Mouse (Mus musculus) hindbrain, embryonic 15.5 days (tissue): Measurements from ENCODE around the gene Acd. TPM values are rescaled to one million over a fixed set of nuclear protein-coding genes. Genes with fewer than 3 reads are reported as not detected.

ENCODE experiments used
- ATAC-seq: fragments of 200-750 bp; cut with Nextera tagmentation; 2 replicates; pipeline ENCODE4 v1.8.0; 2017; ENCODE audit warnings: low read depth, moderate number of reproducible peaks, moderate TSS enrichment; ENCODE audit not compliant: low FRiP score
- H3K27ac ChIP-seq: fragments of 300-500 bp; sonication (generic); replicated peaks from 2 replicates; pipeline ENCODE4 v1.5.1; 2015; ENCODE audit warnings: mild to moderate bottlenecking, inconsistent platforms
- H3K27me3 ChIP-seq: fragments of 300-500 bp; sonication (generic); 2 replicates; pipeline ENCODE4 v1.6.1; 2015; ENCODE audit warnings: control low read depth, inconsistent platforms
- H3K36me3 ChIP-seq: fragments of 300-500 bp; sonication (generic); 2 replicates; pipeline ENCODE4 v1.6.1; 2015; ENCODE audit warnings: control low read depth, inconsistent platforms
- H3K4me1 ChIP-seq: fragments of 300-500 bp; sonication (generic); replicated peaks from 2 replicates; pipeline ENCODE4 v1.6.1; 2015; ENCODE audit warnings: control low read depth, inconsistent platforms
- H3K4me2 ChIP-seq: fragments of 300-500 bp; sonication (generic); 2 replicates; pipeline ENCODE4 v1.6.1; 2015; ENCODE audit warnings: moderate library complexity, mild to moderate bottlenecking, inconsistent platforms
- H3K4me3 ChIP-seq: fragments of 300-500 bp; sonication (generic); 2 replicates; pipeline ENCODE4 v1.5.1; 2015; ENCODE audit warnings: mild to moderate bottlenecking, inconsistent platforms
- H3K9ac ChIP-seq: fragments of 300-500 bp; sonication (generic); 2 replicates; pipeline ENCODE4 v1.6.1; 2015; ENCODE audit warnings: inconsistent platforms
- H3K9me3 ChIP-seq: fragments of 300-500 bp; sonication (generic); 2 replicates; pipeline ENCODE4 v1.6.1; 2016; ENCODE audit warnings: control low read depth, inconsistent platforms
- WGBS: fragments of 180-500 bp; shearing (Covaris S2); methylation state at CpG from one replicate; pipeline ENCODE4 v1.1.7; 2015; 5-methylcytosine and 5-hydroxymethylcytosine counted together
- polyA plus RNA-seq: library from polyadenylated mRNA; unstranded; fragments of >200 nt; fragmentation: Nextera tagmentation; extraction: Ambion mirVana; gene quantifications from 2 replicates; pipeline ENCODE4 v1.2.1, GENCODE M21; 2015

Gene Acd
- 85.1 and 92.6 TPM in 2 replicates for polyA plus RNA-seq

DNA sequence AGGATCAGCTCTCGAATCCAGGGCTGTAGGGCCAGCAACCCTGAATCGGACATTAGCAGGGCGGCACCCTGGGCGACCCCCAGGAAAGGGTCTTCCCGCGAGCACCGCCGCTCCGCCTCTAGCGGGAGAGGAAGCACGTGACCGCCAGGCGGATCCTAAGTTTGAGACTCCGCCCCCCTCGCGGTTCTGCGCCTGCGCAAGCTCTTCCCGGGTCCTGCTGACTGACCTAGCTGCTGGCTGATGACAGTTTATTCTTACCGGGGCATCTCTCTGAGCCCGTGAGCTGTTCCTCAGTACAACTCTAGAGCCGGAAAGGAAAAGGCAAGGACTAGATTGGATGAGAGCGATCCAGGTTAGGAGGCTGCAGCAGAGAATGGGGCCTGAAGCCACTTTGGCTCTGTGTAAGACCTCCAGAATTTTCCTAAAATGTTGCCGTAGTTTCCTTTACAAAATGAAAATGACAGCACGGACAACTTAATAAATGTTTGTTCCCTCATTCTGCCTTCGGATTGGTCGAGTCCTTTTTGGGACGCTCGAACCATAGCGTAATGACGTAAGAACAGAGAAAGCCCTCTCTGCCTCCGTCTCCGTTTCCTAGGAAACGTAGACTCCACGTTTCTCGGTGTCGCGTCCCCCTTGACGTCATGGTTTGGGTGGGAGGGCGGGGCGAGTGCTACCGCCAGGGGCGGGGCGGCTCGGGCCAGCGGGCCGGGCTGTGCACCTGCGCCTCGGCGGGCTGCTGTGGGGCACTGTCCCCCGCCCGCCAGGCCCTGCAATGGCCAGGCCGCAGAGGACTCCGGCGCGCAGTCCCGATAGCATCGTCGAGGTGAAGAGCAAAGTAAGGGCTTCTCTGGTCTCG lies at the start of gene Acd, which contains the start of gene Pard6a:
TSS of gene Acd (minus strand) at position 137 of the 859 bp plus-strand sequence.
TSS of gene Pard6a (plus strand) at position 183 of the 859 bp plus-strand sequence.
- H3K4me3 ChIP-seq = peak within 1 kb of the TSS; percentile 56
- H3K4me2 ChIP-seq = peak within 1 kb of the TSS; percentile 93
- peak; percentile 76 for ATAC-seq
- H3K9me3 ChIP-seq = no peaks in the 10 kb centered on the region
- H3K27me3 ChIP-seq = no peaks in the 10 kb centered on the region
- peak within 1 kb of the TSS; percentile 70 for H3K9ac ChIP-seq
- peak within 1 kb of the TSS; percentile 91 for H3K27ac ChIP-seq
- peaks cover 32% of the 10 kb centered on the region for H3K4me1 ChIP-seq
- H3K36me3 ChIP-seq = peaks cover 37% of the 10 kb centered on the region
- WGBS = under 1% methylated on average over 60 of the region's 60 CpGs

DNA sequence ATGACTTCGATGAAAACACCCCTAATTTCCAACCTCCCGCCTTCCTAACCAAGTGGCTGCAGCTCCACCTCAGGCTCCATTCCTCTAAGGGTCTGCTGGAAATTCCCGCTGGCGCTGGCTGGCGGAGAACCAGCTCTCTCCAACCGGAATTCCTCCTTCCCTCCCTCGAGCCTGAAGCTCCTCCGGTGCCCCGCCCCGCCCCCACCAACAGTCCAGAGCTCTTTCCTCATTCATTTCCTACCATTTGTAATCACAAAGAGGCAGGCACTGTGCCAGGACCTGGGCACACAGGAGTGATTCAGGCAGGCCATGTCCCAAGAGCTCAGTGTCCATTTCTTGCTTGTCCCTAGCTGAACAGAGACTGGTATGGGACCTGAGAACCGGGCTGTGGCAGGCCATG lies 49.7 kb upstream of the Acd start:
- Histone ChIP-seq H3K4me3 (no peak overlapping the region), H3K27me3 (no peaks in the 10 kb centered on the region), H3K36me3 (no peaks in the 10 kb centered on the region), H3K9ac (no peak overlapping the region), H3K4me1 (peaks cover 58% of the 10 kb centered on the region), H3K9me3 (no peaks in the 10 kb centered on the region), H3K27ac (peak overlapping the region; percentile 57; the same call in 1 of the 2 replicates), H3K4me2 (peak overlapping the region; percentile 32)
- WGBS = 10% methylated on average over 11 of the region's 11 CpGs
- peak; percentile 49 for ATAC-seq

DNA sequence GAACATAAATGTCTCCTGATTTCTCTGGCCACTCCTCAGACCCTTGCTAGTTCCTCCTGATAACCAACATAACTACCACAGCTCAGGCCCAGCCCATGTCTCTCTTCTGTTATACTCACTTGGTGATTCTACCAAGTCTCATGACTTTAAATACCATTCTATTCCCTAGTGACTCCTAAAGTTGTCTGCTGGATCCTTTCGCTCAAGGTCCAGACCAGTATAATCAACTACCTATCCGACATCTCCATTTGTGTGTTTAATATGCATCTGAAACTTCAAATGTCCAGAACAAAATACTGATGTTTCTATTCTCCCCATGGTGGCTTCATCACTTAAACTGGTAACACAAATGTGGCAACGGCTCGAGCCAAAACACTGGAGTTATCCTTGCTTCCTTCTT lies 42.4 kb upstream of the Acd start:
- Histone ChIP-seq H3K9me3 (no peaks in the 10 kb centered on the region), H3K4me3 (no peak overlapping the region), H3K4me2 (no peak overlapping the region), H3K36me3 (0 out of 2 replicates have a peak, but pooled peaks cover 3% of the 10 kb centered on the region), H3K9ac (no peak overlapping the region), H3K4me1 (0 out of 2 replicates have a peak, but pooled peaks cover 10% of the 10 kb centered on the region), H3K27ac (no peak overlapping the region), H3K27me3 (no peaks in the 10 kb centered on the region)
- ATAC-seq = no peak
- 85% methylated on average over 4 of the region's 4 CpGs for WGBS

DNA sequence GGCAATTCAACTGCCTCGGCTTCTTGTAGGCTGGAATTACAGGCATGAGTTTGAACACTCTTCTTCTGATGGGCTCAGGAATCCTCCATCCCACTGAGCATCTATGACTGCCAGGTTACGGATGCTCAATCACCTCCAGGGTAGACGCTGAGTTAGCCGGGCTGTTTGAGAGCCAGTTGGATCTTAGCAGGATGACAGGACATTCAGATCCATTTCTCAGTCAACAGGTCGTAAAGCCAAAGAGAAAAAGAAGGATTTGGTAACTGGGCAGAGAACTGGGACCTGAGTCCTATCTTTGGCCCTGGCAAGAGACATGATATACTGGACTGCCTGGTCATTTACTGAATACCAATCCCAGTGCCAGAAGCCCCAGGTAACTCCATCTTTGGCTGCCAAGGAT lies 38.3 kb upstream of the Acd start:
- Histone ChIP-seq H3K9me3 (no peaks in the 10 kb centered on the region), H3K9ac (no peak overlapping the region), H3K4me2 (no peak overlapping the region), H3K36me3 (0 out of 2 replicates have a peak, but pooled peaks cover 3% of the 10 kb centered on the region), H3K27ac (no peak overlapping the region), H3K4me1 (no peaks in the 10 kb centered on the region), H3K4me3 (no peak overlapping the region), H3K27me3 (no peaks in the 10 kb centered on the region)
- no peak for ATAC-seq
- 90% methylated on average over 5 of the region's 5 CpGs for WGBS

DNA sequence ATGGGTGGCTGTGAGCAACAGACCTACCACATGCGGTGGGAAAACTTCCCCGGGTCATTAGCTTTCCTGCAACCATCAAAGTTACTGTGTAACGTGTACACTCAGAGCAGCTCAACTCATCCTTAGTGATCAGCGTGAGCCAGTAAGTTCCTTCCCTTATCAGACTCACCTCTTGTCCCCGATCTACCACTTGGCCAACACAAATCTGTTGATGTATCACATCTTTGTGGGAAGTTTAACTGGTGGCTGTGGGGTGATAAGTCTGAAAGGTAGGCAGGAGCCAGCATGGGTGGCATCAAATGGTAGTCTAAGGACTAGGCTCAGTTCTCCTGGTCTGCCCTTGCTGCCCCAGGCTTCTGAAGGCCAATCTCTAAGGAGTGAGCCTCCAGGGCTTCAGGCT lies 31.3 kb upstream of the Acd start:
- H3K4me1 ChIP-seq = no peaks in the 10 kb centered on the region
- no peak overlapping the region for H3K27ac ChIP-seq
- no peak overlapping the region for H3K4me3 ChIP-seq
- no peak for ATAC-seq
- H3K9me3 ChIP-seq = no peaks in the 10 kb centered on the region
- WGBS = 90% methylated on average over 5 of the region's 5 CpGs
- H3K4me2 ChIP-seq = no peak overlapping the region
- peaks cover 15% of the 10 kb centered on the region for H3K36me3 ChIP-seq
- H3K9ac ChIP-seq = no peak overlapping the region
- no peaks in the 10 kb centered on the region for H3K27me3 ChIP-seq

DNA sequence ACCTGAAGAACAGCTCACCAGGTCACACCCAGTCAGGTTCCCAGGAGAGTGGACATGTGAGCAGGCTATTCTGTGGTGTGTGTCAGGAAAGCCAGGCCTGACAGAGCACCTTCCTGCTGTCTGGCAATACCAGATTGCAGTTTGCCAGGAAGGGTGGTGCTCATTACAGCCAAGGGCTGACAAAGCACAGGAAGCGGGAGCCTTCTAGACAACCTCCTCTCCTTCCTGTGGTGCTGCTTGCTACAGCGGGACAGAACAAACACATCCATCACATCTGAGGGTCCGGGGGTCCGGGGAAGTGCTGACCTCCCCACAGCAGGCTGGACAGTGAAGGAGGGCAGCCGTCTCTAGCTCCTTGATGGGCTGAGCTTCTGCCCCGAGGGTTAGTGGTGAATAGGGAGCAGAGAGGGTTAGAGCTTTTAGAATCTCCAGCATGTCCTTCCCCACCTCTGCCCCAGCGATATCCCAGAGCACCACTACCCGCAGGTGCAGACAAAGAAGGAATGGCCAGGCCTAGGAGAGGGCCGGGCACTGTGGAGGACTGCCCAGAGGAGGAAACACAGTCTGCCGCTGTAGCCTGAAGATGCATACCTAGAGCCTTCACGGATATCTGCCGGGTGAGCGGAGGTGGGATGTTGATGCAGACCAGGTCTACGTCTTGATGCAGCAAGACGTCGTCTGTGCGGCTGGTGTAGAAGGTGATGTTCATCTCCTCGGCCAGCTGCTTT lies 26.7 kb upstream of the Acd start:
- ATAC-seq = 0 out of 2 replicates have a peak, but pooled peaks have one; percentile 27
- H3K4me3 ChIP-seq = no peak overlapping the region
- no peaks in the 10 kb centered on the region for H3K9me3 ChIP-seq
- no peaks in the 10 kb centered on the region for H3K27me3 ChIP-seq
- no peak overlapping the region for H3K4me2 ChIP-seq
- no peaks in the 10 kb centered on the region for H3K4me1 ChIP-seq
- H3K36me3 ChIP-seq = peaks cover 40% of the 10 kb centered on the region
- no peak overlapping the region for H3K9ac ChIP-seq
- H3K27ac ChIP-seq = no peak overlapping the region
- 83% methylated on average over 18 of the region's 18 CpGs for WGBS

DNA sequence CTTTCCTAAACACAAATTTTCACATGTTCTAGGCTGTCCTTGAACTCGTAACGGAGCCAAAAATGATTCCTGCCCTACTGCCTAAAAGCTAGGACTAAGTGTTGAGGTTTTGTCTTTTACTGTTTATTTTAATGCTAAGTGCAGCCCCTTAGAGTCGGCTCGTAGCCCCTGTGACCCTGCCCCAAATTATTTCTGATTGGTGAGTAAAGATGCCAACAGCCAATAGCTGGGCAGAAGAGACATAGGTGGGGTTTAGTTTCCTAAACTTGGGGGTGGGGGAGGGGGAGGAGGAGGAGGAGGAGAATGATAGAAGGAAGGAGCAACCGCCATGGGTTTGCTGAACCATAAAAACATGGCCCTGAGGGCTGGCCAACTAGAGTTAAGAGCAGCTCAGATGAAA lies 24.8 kb upstream of the Acd start:
- 83% methylated on average over 5 of the region's 5 CpGs for WGBS
- Histone ChIP-seq H3K4me3 (no peak overlapping the region), H3K4me1 (no peaks in the 10 kb centered on the region), H3K9ac (no peak overlapping the region), H3K27me3 (no peaks in the 10 kb centered on the region), H3K27ac (no peak overlapping the region), H3K36me3 (peaks cover 42% of the 10 kb centered on the region), H3K4me2 (no peak overlapping the region), H3K9me3 (no peaks in the 10 kb centered on the region)
- no peak for ATAC-seq

DNA sequence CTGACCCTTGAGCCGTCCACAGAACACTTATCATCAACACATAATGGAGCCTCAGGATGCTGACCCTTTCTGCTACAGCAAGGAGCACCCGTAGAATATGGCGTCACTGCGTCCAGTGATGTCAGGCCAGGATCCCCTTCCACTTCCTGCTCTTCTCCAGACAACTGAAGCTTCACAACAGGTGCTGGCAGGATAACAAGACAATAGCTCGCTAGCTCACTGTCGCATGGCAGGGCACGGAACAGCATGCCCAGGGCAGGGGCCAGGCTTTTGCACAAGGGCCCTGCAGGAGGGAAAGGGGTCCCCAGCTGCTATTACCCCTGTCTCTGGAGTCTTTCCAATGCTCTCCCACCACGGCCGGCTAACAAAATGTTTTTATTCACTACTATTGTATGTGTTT lies 22.0 kb upstream of the Acd start:
- Histone ChIP-seq H3K36me3 (peaks cover 37% of the 10 kb centered on the region), H3K4me2 (no peak overlapping the region), H3K4me3 (no peak overlapping the region), H3K27me3 (no peaks in the 10 kb centered on the region), H3K9me3 (no peaks in the 10 kb centered on the region), H3K4me1 (no peaks in the 10 kb centered on the region), H3K27ac (no peak overlapping the region), H3K9ac (no peak overlapping the region)
- ATAC-seq = no peak
- 85% methylated on average over 9 of the region's 9 CpGs for WGBS

DNA sequence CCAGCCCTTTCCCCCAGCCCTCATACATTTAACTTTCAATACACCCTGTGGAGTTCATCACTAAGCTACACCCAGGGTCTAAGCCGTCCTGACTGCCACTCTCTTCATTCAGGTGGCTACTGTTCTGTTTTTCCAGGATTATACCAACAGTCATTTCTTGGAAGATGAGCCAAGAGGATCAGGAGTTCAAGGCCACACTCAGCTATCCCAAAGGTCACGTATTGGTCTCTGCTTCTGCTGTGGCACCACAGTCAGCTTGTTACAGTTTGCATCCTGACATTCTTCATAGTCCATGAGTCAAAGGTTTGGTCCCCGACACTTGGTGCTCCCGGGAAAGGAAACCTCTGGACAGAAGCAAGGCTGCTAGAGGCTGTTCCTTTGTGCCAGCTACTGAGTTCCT lies 18.7 kb upstream of the Acd start:
- no peaks in the 10 kb centered on the region for H3K27me3 ChIP-seq
- no peaks in the 10 kb centered on the region for H3K4me1 ChIP-seq
- 87% methylated on average over 4 of the region's 4 CpGs for WGBS
- H3K9ac ChIP-seq = no peak overlapping the region
- H3K27ac ChIP-seq = no peak overlapping the region
- no peak for ATAC-seq
- peaks cover 31% of the 10 kb centered on the region for H3K36me3 ChIP-seq
- no peak overlapping the region for H3K4me2 ChIP-seq
- H3K4me3 ChIP-seq = no peak overlapping the region
- H3K9me3 ChIP-seq = no peaks in the 10 kb centered on the region

DNA sequence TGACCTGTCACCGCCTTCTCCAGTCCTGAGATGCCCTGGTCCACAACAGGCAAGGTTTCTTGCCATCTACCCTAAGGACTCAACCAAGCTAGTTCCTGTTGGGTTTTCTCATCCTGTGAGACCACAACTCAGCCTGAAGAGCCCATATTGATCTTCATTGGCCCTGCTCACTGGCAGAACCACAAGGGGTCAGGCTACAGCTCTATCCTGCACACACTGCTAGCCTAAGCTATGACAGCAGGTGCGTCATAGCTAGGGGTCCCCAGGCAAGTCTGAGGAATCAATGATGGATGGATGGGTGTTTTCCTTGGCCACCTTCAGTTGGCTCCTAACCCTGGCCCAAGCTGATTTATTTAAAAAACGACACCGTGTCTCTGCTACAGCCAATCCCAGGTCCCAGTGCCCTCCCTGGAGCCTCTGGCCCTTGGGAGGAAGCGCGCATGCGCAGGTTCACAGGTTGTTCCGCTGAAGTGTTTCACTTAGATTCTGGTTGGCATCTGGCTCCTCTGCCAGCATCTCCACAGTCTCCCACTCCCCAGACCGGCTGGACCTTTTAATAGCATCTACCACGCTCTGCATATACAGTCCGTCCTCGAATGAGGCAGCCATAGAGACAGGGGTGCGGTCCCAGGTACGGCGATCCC lies 15.5 kb upstream of the Acd start:
- H3K9me3 ChIP-seq = no peaks in the 10 kb centered on the region
- peaks cover 16% of the 10 kb centered on the region for H3K36me3 ChIP-seq
- WGBS = 93% methylated on average over 15 of the region's 15 CpGs
- H3K4me2 ChIP-seq = no peak overlapping the region
- no peak overlapping the region for H3K4me3 ChIP-seq
- H3K9ac ChIP-seq = no peak overlapping the region
- no peaks in the 10 kb centered on the region for H3K27me3 ChIP-seq
- no peak overlapping the region for H3K27ac ChIP-seq
- H3K4me1 ChIP-seq = no peaks in the 10 kb centered on the region
- ATAC-seq = no peak

DNA sequence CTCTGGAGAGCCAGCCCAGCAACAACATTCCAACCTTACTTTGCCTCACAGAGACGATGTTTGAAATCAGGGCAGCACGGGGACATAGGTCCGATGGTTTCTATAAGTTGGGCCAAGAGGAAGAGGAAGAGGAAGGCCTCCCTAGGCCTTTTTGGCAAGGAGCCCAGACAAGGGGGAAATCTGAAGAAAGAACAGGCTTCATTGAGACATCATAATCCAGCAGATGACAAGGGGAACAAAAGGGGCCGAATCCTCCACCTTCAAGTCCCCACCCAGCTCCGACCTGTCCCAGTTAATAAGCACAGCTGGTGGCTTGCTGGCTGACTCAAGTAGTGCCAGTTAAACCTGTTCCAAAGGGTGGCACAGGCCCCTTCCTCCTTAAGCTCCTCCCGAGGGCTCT lies 14.1 kb upstream of the Acd start:
- Histone ChIP-seq H3K4me3 (no peak overlapping the region), H3K4me1 (no peaks in the 10 kb centered on the region), H3K9me3 (no peaks in the 10 kb centered on the region), H3K27me3 (no peaks in the 10 kb centered on the region), H3K36me3 (peaks cover 12% of the 10 kb centered on the region), H3K27ac (no peak overlapping the region), H3K9ac (no peak overlapping the region), H3K4me2 (no peak overlapping the region)
- no peak for ATAC-seq
- 70% methylated on average over 6 of the region's 6 CpGs for WGBS

DNA sequence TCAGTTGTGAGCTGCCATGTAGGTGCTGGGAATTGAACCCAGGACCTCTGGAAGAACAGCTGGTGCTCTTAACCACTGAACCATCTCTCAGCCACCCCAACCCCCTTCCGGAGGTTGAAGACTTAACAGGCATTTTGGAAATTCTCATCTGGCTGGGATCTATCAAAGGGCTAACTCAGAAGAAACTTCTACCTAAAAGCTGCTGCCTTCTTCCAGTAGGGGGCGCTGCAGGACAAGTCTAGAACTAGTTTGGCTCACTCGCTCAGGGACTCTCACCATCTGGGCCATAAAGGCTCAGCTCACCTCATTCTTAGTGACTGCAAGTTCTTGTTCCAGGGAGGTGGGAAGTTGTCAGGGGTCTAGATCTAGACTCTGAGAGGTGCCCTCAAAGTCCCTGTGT lies 13.2 kb upstream of the Acd start:
- no peak overlapping the region for H3K4me3 ChIP-seq
- peaks cover 12% of the 10 kb centered on the region for H3K36me3 ChIP-seq
- H3K4me2 ChIP-seq = no peak overlapping the region
- H3K27me3 ChIP-seq = no peaks in the 10 kb centered on the region
- ATAC-seq = no peak; the same call in 1 of the 2 replicates
- no peak overlapping the region for H3K9ac ChIP-seq
- 9% methylated on average over 3 of the region's 3 CpGs for WGBS
- H3K9me3 ChIP-seq = no peaks in the 10 kb centered on the region
- no peak overlapping the region for H3K27ac ChIP-seq
- H3K4me1 ChIP-seq = no peaks in the 10 kb centered on the region
